Mouse (Mus musculus): ENCODE results near the gene Nufip2.
A peak's percentile ranks its signal among the peaks of the same experiment; 100 is the strongest.
"Not testable (repeated sequence)": the region's sequence is repeated elsewhere in the genome, so short reads cannot be mapped to it uniquely, and the experiment has no call there.

Gene Nufip2

DNA sequence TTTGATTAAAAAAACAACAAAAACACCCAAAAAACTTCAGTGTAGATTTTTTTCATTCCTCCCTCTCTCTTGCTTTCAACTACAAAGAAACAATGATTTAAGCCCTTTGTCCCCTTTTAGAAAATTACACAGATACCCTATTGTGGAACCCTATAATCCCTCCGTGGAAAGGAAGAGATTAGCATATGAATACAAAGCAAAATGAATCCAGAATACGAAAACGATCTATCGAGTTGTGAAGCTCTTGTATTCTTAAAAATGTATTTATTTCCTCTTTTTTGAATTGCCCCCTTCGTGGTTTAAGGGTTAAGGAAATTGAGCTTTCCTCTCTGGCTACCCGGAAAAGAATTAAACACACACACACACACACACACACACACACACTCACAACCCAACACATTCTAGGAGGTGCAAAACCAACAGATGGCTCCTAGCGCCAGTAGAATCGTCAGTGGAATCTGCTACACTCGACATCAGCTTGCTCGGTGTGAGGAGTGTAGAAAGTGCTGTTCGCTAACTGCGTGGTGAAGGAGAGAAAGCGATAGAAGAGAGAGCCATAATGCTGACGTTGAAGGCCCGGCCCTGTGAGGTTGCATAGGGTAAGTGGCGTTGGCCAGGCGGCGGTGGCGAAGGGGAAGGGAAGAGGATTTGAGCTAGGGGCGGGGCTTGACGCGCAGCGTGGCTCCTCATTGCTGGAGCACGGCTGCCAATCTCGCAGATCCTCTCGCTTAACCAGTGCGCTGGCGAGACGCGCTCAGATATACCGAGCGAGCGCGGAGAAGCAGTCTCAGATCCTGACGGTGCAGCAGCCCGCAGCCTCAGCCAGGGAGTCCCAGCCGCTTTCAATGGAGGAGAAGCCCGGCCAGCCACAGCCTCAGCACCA, at the start of gene Nufip2:
TSS of gene Nufip2 (plus strand) at position 773 of the 883 bp plus-strand sequence.
- peak; percentile 97 to 98 for DNase-seq

- DNase-seq = no peak
Measured at GRCm38 (mm10) chr11:77641390-77641789, 44.6 kb upstream of the Nufip2 start.

DNA sequence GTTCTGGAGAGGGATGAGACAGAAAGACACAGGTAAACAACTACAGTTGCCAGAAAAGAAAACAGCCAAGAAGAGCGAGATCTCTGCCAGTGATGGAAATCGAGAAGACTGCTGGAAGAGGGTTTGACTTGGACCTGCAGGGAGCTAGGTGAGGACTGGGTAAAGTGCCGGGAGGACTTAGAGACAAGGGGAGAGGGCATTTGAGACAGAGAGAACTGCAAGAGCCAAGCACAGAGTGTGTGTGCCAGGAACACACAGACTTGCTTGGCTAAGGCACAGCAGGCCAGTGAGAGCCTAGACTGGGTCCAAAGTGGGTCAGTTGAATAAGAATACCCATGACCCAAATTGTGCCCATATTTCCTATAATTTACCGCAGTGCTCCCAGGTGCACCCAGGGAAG, 40.5 kb upstream of the Nufip2 start:
- DNase-seq = no peak

DNA sequence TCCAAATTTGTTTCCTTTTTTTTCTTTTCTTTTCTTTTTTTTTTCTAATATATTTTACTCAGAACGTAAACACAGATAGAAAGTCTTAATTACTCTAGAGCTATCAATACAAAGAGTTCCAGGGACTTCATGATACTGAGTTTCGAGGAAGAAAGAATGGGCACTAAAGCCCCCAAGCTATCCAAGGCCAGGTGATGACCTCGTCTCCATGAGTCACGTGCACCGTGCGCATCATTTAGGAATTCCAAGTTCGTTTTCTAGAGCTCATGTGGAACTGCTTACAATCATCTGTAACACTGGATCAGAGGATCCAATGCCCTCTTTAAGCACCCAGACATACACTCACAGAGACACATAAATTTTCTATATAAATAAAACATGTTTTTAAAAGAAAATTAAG, 37.1 kb upstream of the Nufip2 start:
- DNase-seq = no peak

DNA sequence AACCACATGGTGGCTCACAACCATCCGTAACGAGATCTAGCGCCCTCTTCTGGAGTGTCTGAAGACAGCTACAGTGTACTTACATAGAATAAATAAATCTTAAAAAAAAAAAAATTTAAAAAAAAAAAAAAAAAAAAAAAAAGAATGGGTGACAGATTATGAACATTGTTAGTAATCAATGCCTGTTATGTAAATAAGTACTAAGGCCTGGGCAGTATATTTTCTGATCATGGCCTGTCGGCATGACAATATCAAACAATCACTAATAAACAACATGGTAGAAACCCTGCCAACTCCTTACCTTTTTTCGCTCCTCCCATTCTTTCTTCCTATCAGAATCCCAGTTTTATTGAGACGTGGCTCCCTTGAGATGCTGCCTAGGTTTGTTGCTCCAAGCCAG, 33.5 kb upstream of the Nufip2 start:
- no peak for DNase-seq

GRCm38 (mm10) chr11:77653406-77654190, 32.4 kb upstream of the Nufip2 start:
- not testable (repeated sequence) for DNase-seq

- DNase-seq = no peak
Measured at GRCm38 (mm10) chr11:77659986-77660385, 26.0 kb upstream of the Nufip2 start.

- DNase-seq = no peak
Measured at GRCm38 (mm10) chr11:77663639-77664038, 22.3 kb upstream of the Nufip2 start.

GRCm38 (mm10) chr11:77664046-77664445, 21.9 kb upstream of the Nufip2 start:
- DNase-seq = no peak

DNA sequence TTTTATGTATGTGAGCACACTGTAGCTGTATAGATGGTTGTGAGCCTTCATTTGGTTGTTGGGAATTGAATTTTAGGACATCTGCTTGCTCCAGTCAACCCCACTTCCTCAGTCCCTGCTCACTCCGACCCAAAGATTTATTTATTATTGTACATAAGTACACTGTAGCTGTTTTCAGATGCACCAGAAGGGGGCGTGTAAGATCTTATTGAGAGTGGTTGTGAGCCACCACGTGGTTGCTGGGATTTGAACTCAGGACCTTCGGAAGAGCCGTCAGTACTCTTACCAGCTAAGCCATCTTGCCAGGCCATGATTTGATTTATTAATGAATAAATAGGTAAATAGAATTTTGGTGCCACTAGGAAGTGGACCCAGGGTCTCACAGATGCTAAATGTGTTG, 20.6 kb upstream of the Nufip2 start:
- DNase-seq = peak in 1 of 2 experiments; percentile 6

DNA sequence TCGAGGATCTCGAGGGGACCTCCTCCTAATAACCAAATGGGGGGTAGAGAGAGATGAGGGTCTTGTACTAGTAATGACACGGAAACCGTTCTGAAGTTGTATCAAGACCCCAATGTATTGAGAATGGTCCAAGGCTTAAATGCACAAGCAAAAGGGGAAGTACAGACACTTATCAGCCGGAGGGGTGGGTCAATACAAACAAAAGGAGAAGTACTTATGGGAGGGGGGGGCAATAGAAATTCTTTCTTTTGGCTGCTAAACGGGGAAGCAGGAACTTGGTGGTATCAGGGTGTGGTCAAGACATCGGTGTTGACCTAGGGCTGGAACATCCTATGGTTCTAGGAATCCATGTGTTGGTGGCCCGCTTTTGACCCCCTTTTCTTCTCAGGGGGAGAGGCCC, 19.2 kb upstream of the Nufip2 start:
- peak in 1 of 2 experiments; percentile 13 for DNase-seq

- no peak for DNase-seq
Measured at GRCm38 (mm10) chr11:77672746-77673145, 13.2 kb upstream of the Nufip2 start.

DNA sequence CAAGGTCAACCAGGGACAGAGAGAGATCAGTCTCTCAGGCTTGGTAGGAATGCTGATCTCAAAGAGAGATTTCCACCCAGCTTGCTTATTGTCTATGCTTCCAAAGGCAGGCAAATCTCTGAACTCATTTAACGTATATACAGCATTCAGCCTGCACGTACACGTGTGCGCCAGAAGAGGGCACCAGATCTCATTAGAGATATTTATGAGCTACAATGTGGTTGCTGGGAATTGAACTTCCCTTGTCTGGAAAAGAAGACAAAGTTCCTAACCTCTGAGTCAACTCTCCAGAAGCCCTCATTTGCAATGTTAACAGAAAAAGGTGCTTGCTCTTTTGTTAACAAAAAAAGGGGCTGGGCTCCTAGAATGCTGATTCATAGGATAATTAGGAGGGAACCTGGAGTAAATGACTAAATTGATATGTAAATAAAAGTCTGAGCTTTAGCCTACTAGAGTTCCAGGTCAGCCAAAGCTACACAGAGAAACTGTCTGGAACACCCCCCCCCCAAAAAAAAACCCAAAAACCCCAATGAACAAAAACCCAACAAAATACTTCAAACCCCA, 12.4 kb upstream of the Nufip2 start:
- DNase-seq = peak; percentile 17 to 19

- DNase-seq = no peak
Measured at GRCm38 (mm10) chr11:77680018-77680417, 5.9 kb upstream of the Nufip2 start.

GRCm38 (mm10) chr11:77684896-77685295, 1.1 kb upstream of the Nufip2 start:
- DNase-seq = no peak

- no peak for DNase-seq
Measured at GRCm38 (mm10) chr11:77686346-77686840, 438 bp downstream of the Nufip2 start.

- DNase-seq = peak; percentile 71 to 76
Measured at GRCm38 (mm10) chr11:77686841-77687540, 1.0 kb downstream of the Nufip2 start.

- DNase-seq = peak; percentile 40 to 49
Measured at GRCm38 (mm10) chr11:77687541-77688131, 1.7 kb downstream of the Nufip2 start.

- DNase-seq = no peak
Measured at GRCm38 (mm10) chr11:77693026-77693425, 7.1 kb downstream of the Nufip2 start.

- DNase-seq = no peak
Measured at GRCm38 (mm10) chr11:77697232-77697631, 11.3 kb downstream of the Nufip2 start.

- DNase-seq = no peak
Measured at GRCm38 (mm10) chr11:77705920-77706319, 20.0 kb downstream of the Nufip2 start.

DNA sequence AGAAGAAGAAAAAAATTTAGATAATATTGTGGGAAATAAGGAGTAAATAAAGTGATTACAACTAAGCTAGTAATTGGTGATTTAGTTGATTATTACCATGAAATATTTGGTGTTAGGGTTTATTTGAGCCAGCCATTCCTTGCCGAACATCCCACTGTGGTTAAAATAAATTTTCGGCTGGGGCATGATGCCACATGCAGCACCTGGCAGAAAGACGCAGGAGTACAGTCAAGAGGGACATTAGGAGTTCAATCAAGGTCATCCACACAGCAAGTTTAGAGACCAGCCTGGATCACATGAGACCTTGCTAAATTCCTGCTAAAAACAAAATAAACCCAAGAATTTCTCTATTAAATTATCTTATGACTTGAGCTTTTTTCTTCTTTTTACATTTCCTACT, 23.1 kb downstream of the Nufip2 start:
- DNase-seq = no peak

Data from B cell, adult 2 months (primary cell).